Mouse (Mus musculus) central nervous system, embryonic 14 days (tissue): Measurements from ENCODE around the gene Olfr99. TPM values are rescaled to one million over a fixed set of nuclear protein-coding genes. Genes with fewer than 3 reads are reported as not detected.

ENCODE experiments used
- polyA plus RNA-seq: library from polyadenylated mRNA; depleted of rRNA; stranded (reverse); fragments of >200 nt; gene quantifications from 2 replicates; pipeline ENCODE4 v1.2.3, GENCODE M21; 2012; rRNA removed

Gene Olfr99
- polyA plus RNA-seq: not detected in 2 replicates

GRCm38 (mm10) chr17:37283360-37283759 is at the start of gene Olfr99:
Gene Olfr99, minus strand, starts transcription at chr17:37283460.

GRCm38 (mm10) chr17:37316954-37317353 is 33.7 kb upstream of the Olfr99 start, which contains the start of gene Olfr102:
Gene Olfr102, minus strand, starts transcription at chr17:37317054.

DNA sequence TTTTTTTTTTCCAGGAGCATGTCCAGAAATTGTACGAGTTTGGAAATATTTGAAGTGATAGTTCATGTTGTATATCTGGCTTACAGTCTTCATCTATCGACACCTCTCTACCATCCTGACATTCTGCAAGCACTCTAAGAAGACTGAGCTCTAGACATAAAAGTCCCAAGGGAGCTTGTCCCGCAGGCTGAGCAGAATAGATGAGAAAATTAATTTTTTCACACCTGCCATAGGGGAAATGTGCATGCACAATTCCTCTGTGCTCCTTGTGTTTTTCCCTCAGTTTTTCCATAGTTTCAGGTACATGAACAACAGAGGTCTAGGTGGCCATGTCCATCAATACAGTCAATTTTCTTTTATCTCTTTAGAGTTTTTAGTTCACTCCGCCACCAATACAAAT is 21.0 kb upstream of the Olfr99 start, which contains the start of gene Olfr101:
TSS of gene Olfr101 (minus strand) at position 101 of the 400 bp plus-strand sequence.

DNA sequence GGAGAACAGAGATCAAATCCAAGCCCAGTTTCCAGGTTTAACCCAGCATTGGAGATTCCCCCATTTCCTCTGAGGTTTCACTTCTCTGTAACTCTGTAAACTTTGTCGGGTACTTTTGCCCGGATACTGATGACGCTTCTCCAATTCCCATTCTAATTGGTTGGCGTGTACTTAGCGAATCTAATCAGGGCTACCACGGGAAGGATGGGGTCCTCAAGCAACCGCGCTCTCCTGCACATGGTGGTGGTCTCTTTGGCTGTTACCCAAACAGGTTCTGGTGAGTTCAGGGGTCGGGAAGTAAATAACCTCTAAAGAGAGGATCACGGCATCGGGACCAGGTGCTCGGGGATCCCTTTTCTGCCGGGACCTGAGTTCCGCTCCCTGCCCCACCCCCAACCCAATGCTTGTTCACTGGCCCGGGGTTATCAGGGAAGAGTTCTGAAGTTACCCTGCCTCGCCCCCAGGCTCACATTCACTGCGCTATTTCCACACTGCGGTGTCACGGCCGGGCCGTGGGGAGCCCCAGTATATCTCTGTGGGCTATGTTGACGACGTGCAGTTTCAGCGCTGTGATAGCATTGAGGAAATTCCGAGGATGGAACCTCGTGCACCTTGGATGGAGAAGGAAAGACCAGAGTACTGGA is 13.1 kb downstream of the Olfr99 start, which contains the start of gene H2-M3:
TSS of gene H2-M3 (plus strand) at position 163 of the 644 bp plus-strand sequence.

GRCm38 (mm10) chr17:37263626-37264025 is 19.6 kb downstream of the Olfr99 start, which contains the start of gene Olfr98:
Gene Olfr98, minus strand, starts transcription at chr17:37263749.

GRCm38 (mm10) chr17:37237230-37237629 is 46.0 kb downstream of the Olfr99 start, which contains the start of gene Olfr97:
Gene Olfr97, minus strand, starts transcription at chr17:37237330.

Other genes starting within 250 kb of the Olfr99 start
- 205 and 209 TPM in 2 replicates for gene Gabbr1, start 237.5 kb downstream of the Olfr99 start, polyA plus RNA-seq
- gene Olfr90, start 195.0 kb downstream of the Olfr99 start, polyA plus RNA-seq: not detected in 2 replicates
- gene Olfr91, start 185.2 kb downstream of the Olfr99 start, polyA plus RNA-seq: not detected in 2 replicates
- not detected in 2 replicates for gene Olfr92, start 163.4 kb downstream of the Olfr99 start, polyA plus RNA-seq
- not detected in 2 replicates for gene Olfr93, start 122.0 kb downstream of the Olfr99 start, polyA plus RNA-seq
- gene Ubd, start 89.6 kb downstream of the Olfr99 start, polyA plus RNA-seq: 0.15 and 0.41 TPM in 2 replicates
- 0.04 TPM in 1 of 2 replicates, not detected in the other for gene Olfr94, start 82.5 kb downstream of the Olfr99 start, polyA plus RNA-seq
- gene Olfr95, start 70.3 kb downstream of the Olfr99 start, polyA plus RNA-seq: 0.01 TPM in 1 of 2 replicates, not detected in the other
- not detected in 2 replicates for gene Olfr96, start 63.3 kb downstream of the Olfr99 start, polyA plus RNA-seq
- not detected in 2 replicates for gene Olfr97, start 46.1 kb downstream of the Olfr99 start, polyA plus RNA-seq
- not detected in 2 replicates for gene Olfr98, start 19.7 kb downstream of the Olfr99 start, polyA plus RNA-seq
- 0.74 and 0.78 TPM in 2 replicates for gene H2-M3, start 13.2 kb downstream of the Olfr99 start, polyA plus RNA-seq
- gene Olfr101, start 20.9 kb upstream of the Olfr99 start, polyA plus RNA-seq: not detected in 2 replicates
- not detected in 2 replicates for gene Olfr102, start 33.6 kb upstream of the Olfr99 start, polyA plus RNA-seq
- gene Olfr103, start 56.2 kb upstream of the Olfr99 start, polyA plus RNA-seq: not detected in 2 replicates
- not detected in 2 replicates for gene Olfr104-ps, start 76.1 kb upstream of the Olfr99 start, polyA plus RNA-seq
- not detected in 2 replicates for gene Olfr105-ps, start 95.6 kb upstream of the Olfr99 start, polyA plus RNA-seq
- gene Olfr106-ps, start 106.9 kb upstream of the Olfr99 start, polyA plus RNA-seq: not detected in 2 replicates
- not detected in 2 replicates for gene Olfr107, start 115.8 kb upstream of the Olfr99 start, polyA plus RNA-seq
- not detected in 2 replicates for gene Olfr108, start 162.0 kb upstream of the Olfr99 start, polyA plus RNA-seq
- not detected in 2 replicates for gene Olfr109, start 175.5 kb upstream of the Olfr99 start, polyA plus RNA-seq
- not detected in 2 replicates for gene H2-M2, start 200.1 kb upstream of the Olfr99 start, polyA plus RNA-seq
- gene Olfr110, start 209.0 kb upstream of the Olfr99 start, polyA plus RNA-seq: 0.02 TPM in 1 of 2 replicates, not detected in the other
- 0.05 and 0.14 TPM in 2 replicates for gene Olfr111, start 224.6 kb upstream of the Olfr99 start, polyA plus RNA-seq